Mouse (Mus musculus) liver, embryonic 18 days (tissue): ENCODE measurements around the gene Cisd3. TPM values are rescaled to one million over a fixed set of nuclear protein-coding genes. Genes with fewer than 3 reads are reported as not detected.

Experiments
- polyA plus RNA-seq: library from polyadenylated mRNA; depleted of rRNA; stranded (reverse); fragments of >200 nt; gene quantifications from 2 replicates; pipeline ENCODE4 v1.2.3, GENCODE M21; 2012; rRNA removed

Cisd3 gene
- polyA plus RNA-seq: 23.1 and 25.8 TPM in 2 replicates

GRCm38 (mm10) chr11:97685613-97686321 is at the start of gene Cisd3:
TSS of gene Cisd3 (plus strand) at chr11:97685826.

GRCm38 (mm10) chr11:97662893-97663527 is 22.6 kb upstream of the Cisd3 start, which contains the start of gene Mllt6:
TSS of gene Mllt6 (plus strand) at chr11:97663414.

GRCm38 (mm10) chr11:97700003-97700745 is 14.5 kb downstream of the Cisd3 start, which contains the start of gene Pcgf2:
TSS of gene Pcgf2 (minus strand) at chr11:97700497.

GRCm38 (mm10) chr11:97703039-97703826 is 17.6 kb downstream of the Cisd3 start, which contains the start of gene Psmb3:
TSS of gene Psmb3 (plus strand) at chr11:97703399.

Other genes starting within 250 kb of the Cisd3 start
- gene 4933428G20Rik, start 185.5 kb upstream of the Cisd3 start, polyA plus RNA-seq: not detected in 2 replicates
- gene Srcin1, start 109.6 kb upstream of the Cisd3 start, polyA plus RNA-seq: 0.05 and 0.07 TPM in 2 replicates
- gene Epop, start 56.1 kb upstream of the Cisd3 start, polyA plus RNA-seq: 0.79 and 0.83 TPM in 2 replicates
- 2.2 and 2.8 TPM in 2 replicates for gene Mllt6, start 22.4 kb upstream of the Cisd3 start, polyA plus RNA-seq
- 9.7 and 14.6 TPM in 2 replicates for gene Pcgf2, start 14.7 kb downstream of the Cisd3 start, polyA plus RNA-seq
- 166 and 173 TPM in 2 replicates for gene Psmb3, start 17.6 kb downstream of the Cisd3 start, polyA plus RNA-seq
- gene Pip4k2b, start 58.9 kb downstream of the Cisd3 start, polyA plus RNA-seq: 4.7 and 5.1 TPM in 2 replicates
- 6.0 and 6.5 TPM in 2 replicates for gene Cwc25, start 80.7 kb downstream of the Cisd3 start, polyA plus RNA-seq
- 0.05 TPM in 1 of 2 replicates, not detected in the other for gene 1700001P01Rik, start 90.1 kb downstream of the Cisd3 start, polyA plus RNA-seq
- gene Rpl23, start 96.6 kb downstream of the Cisd3 start, polyA plus RNA-seq: 465 and 506 TPM in 2 replicates
- gene Lasp1, start 113.2 kb downstream of the Cisd3 start, polyA plus RNA-seq: 26.2 and 29.9 TPM in 2 replicates
- gene B230217C12Rik, start 155.0 kb downstream of the Cisd3 start, polyA plus RNA-seq: 0.22 and 0.30 TPM in 2 replicates
- gene Fbxo47, start 198.3 kb downstream of the Cisd3 start, polyA plus RNA-seq: 0.24 and 0.28 TPM in 2 replicates